Mouse (Mus musculus): ENCODE results near the gene Oat. TPM values are rescaled to one million over a fixed set of nuclear protein-coding genes. Genes with fewer than 3 reads are reported as not detected.

Oat gene
- 214 and 233 TPM in 2 replicates for polyA plus RNA-seq (2015; fragmentation: Nextera tagmentation; extraction: Ambion mirVana)

- Histone ChIP-seq H3K9ac (replicated peaks; ENCODE audit: low read depth) (peak within 1 kb of the TSS; percentile 71), H3K27me3 (replicated peaks; ENCODE audit: insufficient read depth, low read length) (no peaks in the 10 kb centered on the region), H3K4me3 (ENCODE audit: low read depth, low read length) (peak within 1 kb of the TSS; percentile 61), H3K27ac (ENCODE audit: low read length) (peak within 1 kb of the TSS; percentile 99), H3K36me3 (ENCODE audit: insufficient read depth, low read length) (no peaks in the 10 kb centered on the region), H3K9me3 (ENCODE audit: low read length) (no peaks in the 10 kb centered on the region), H3K4me1 (ENCODE audit: insufficient read depth, low read depth, low read length) (peaks cover 7% of the 10 kb centered on the region; the same call in 1 of the 2 replicates), H3K4me2 (replicated peaks; ENCODE audit: low read depth, low read length) (peak within 1 kb of the TSS; percentile 74)
- ATAC-seq (peak; percentile 96), DNase-seq (ENCODE audit: low spot score) (peak; percentile 98)
- TF ChIP-seq EP300 (IDR thresholded peaks at IDR 0.05) (no peak), CTCF (IDR thresholded peaks at IDR 0.05) (peak; percentile 9; the same call in 1 of the 2 replicates)
- WGBS: under 1% methylated on average over 41 of the region's 49 CpGs
Observed at GRCm38 (mm10) chr7:132576116-132576650, at the start of gene Oat. TSS of gene Oat (minus strand) at chr7:132576398.

GRCm38 (mm10) chr7:132624161-132624560 lies 48.0 kb upstream of the Oat start:
- 76% methylated on average over 10 of the region's 10 CpGs for WGBS
- no peak for TF ChIP-seq EP300 (IDR thresholded peaks at IDR 0.05)
- TF ChIP-seq CTCF (IDR thresholded peaks at IDR 0.05): no peak
- H3K9me3 ChIP-seq (ENCODE audit: low read length): no peaks in the 10 kb centered on the region
- no peak overlapping the region for H3K4me2 ChIP-seq (replicated peaks; ENCODE audit: low read depth, low read length)
- no peaks in the 10 kb centered on the region for H3K27me3 ChIP-seq (replicated peaks; ENCODE audit: insufficient read depth, low read length)
- H3K9ac ChIP-seq (replicated peaks; ENCODE audit: low read depth): no peak overlapping the region
- DNase-seq (ENCODE audit: low spot score) (no peak), ATAC-seq (no peak)
- H3K27ac ChIP-seq (ENCODE audit: low read length): no peak overlapping the region
- H3K36me3 ChIP-seq (ENCODE audit: insufficient read depth, low read length): no peaks in the 10 kb centered on the region
- no peak overlapping the region for H3K4me3 ChIP-seq (ENCODE audit: low read depth, low read length)
- H3K4me1 ChIP-seq (ENCODE audit: insufficient read depth, low read depth, low read length): no peaks in the 10 kb centered on the region

DNA sequence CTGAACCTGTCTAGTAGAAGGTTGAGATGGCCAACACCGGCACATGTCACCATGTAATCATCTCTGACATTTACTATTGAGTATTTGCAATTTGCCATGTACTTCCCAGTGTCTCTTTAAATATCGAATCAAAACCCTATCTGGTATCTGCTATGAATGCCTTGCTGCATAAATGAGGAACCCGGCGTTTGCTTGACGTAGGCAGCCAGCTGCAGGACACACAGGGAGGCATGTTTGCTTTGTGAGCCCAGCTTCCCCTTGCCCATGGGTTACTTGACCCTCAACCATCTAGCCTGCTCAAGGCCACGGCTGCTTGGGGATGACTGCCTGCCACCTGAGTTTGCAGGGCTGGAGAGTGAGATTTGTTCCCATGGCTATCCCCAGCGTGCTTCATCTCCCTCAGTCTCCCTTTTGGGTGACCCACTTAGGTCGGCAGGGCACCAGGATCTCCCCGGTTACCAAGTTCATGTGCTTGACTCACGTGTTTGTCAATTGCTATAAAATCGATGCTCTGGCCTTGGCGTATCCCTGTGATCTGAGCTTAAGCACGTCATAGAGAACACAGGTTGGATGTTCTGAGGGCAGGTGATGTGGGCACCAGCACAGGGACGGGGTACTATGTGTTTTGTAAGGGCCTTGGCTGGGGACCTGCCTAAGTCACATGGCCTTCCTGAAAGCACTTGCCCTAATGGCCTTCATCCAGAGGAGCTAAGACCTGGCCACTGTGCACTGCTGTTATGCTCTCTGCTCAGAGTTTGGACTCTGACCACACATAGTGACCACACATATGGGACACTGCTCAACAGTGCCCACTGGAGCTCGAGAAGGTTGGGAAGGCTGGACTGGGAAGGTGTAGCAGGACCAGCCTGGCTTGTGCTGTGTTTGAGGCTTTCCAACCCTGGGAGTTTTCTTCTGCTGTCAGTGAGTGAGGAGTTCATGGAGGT lies 44.0 kb upstream of the Oat start:
- WGBS: 82% methylated on average over 15 of the region's 15 CpGs
- Histone ChIP-seq H3K9me3 (ENCODE audit: low read length) (no peaks in the 10 kb centered on the region), H3K36me3 (ENCODE audit: insufficient read depth, low read length) (no peaks in the 10 kb centered on the region), H3K27me3 (replicated peaks; ENCODE audit: insufficient read depth, low read length) (no peaks in the 10 kb centered on the region), H3K9ac (replicated peaks; ENCODE audit: low read depth) (no peak overlapping the region), H3K4me2 (replicated peaks; ENCODE audit: low read depth, low read length) (no peak overlapping the region), H3K4me1 (ENCODE audit: insufficient read depth, low read depth, low read length) (no peaks in the 10 kb centered on the region), H3K27ac (ENCODE audit: low read length) (no peak overlapping the region), H3K4me3 (ENCODE audit: low read depth, low read length) (no peak overlapping the region)
- TF ChIP-seq CTCF (IDR thresholded peaks at IDR 0.05) (no peak), EP300 (IDR thresholded peaks at IDR 0.05) (no peak)
- ATAC-seq (no peak), DNase-seq (ENCODE audit: low spot score) (no peak)

GRCm38 (mm10) chr7:132619549-132619948 lies 43.4 kb upstream of the Oat start:
- Histone ChIP-seq H3K9ac (replicated peaks; ENCODE audit: low read depth) (no peak overlapping the region), H3K4me3 (ENCODE audit: low read depth, low read length) (no peak overlapping the region), H3K27me3 (replicated peaks; ENCODE audit: insufficient read depth, low read length) (no peaks in the 10 kb centered on the region), H3K36me3 (ENCODE audit: insufficient read depth, low read length) (no peaks in the 10 kb centered on the region), H3K4me2 (replicated peaks; ENCODE audit: low read depth, low read length) (no peak overlapping the region), H3K4me1 (ENCODE audit: insufficient read depth, low read depth, low read length) (no peaks in the 10 kb centered on the region), H3K27ac (ENCODE audit: low read length) (no peak overlapping the region), H3K9me3 (ENCODE audit: low read length) (no peaks in the 10 kb centered on the region)
- ATAC-seq: no peak
- no peak for TF ChIP-seq CTCF (IDR thresholded peaks at IDR 0.05)
- DNase-seq (ENCODE audit: low spot score): no peak
- WGBS: 93% methylated on average over 8 of the region's 8 CpGs

DNA sequence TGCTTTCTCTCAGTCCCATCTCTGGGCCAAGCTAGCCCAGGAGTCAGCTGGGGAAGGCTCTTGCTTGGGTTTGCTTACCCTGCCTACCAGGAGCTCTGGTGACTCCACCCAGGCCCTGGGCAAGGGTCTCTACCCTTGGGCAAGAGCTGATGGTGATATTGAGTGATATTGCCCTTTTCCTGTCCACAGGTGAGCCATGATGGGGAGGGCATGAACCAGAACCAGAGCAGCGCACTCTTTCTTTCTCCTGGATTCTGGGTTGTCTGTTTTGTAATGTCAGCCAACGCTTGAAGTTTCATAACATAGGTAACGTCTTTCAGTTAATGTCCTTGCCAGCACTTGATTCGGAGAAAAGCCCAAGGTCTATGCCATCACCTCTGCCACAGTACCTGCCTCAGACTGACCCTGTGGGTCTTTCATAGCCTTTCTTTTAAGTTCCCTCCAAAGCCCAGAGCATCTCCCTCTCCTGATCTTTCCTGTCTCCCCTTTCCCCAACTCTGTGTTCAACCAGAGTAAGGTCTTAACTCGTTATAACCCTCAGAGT lies 40.9 kb upstream of the Oat start:
- DNase-seq (ENCODE audit: low spot score) (no peak), ATAC-seq (no peak)
- no peak for TF ChIP-seq CTCF (IDR thresholded peaks at IDR 0.05)
- TF ChIP-seq EP300 (IDR thresholded peaks at IDR 0.05): no peak
- no peaks in the 10 kb centered on the region for H3K36me3 ChIP-seq (ENCODE audit: insufficient read depth, low read length)
- no peak overlapping the region for H3K4me3 ChIP-seq (ENCODE audit: low read depth, low read length)
- H3K27ac ChIP-seq (ENCODE audit: low read length): no peak overlapping the region
- no peaks in the 10 kb centered on the region for H3K4me1 ChIP-seq (ENCODE audit: insufficient read depth, low read depth, low read length)
- no peaks in the 10 kb centered on the region for H3K9me3 ChIP-seq (ENCODE audit: low read length)
- WGBS: 87% methylated on average over 5 of the region's 5 CpGs
- no peaks in the 10 kb centered on the region for H3K27me3 ChIP-seq (replicated peaks; ENCODE audit: insufficient read depth, low read length)
- H3K4me2 ChIP-seq (replicated peaks; ENCODE audit: low read depth, low read length): no peak overlapping the region
- H3K9ac ChIP-seq (replicated peaks; ENCODE audit: low read depth): no peak overlapping the region

DNA sequence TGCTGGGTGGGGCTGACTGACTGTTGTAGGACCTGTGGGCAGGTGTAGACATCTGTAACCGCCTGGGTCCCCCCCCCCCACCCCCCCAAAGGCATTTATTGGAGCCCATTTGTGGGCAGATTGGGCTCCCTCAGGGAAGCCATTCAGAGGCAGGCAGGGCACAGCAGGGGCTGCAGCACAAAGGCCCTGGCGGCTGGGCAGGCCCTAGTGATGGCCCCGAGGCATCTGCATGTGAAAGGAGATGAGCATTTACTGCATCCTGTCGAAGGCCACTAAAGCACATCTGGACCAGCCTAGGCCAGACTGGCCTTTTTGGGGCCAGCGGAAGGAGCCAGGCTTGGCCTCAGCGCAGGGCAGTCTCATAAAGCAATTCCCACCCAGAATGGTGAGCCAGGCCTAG lies 40.2 kb upstream of the Oat start:
- DNase-seq (ENCODE audit: low spot score) (no peak), ATAC-seq (no peak)
- H3K4me2 ChIP-seq (replicated peaks; ENCODE audit: low read depth, low read length): no peak overlapping the region
- H3K36me3 ChIP-seq (ENCODE audit: insufficient read depth, low read length): no peaks in the 10 kb centered on the region
- H3K4me3 ChIP-seq (ENCODE audit: low read depth, low read length): no peak overlapping the region
- H3K4me1 ChIP-seq (ENCODE audit: insufficient read depth, low read depth, low read length): no peaks in the 10 kb centered on the region
- 68% methylated on average over 6 of the region's 6 CpGs for WGBS
- no peak for TF ChIP-seq CTCF (IDR thresholded peaks at IDR 0.05)
- no peak for TF ChIP-seq EP300 (IDR thresholded peaks at IDR 0.05)
- no peaks in the 10 kb centered on the region for H3K27me3 ChIP-seq (replicated peaks; ENCODE audit: insufficient read depth, low read length)
- H3K9me3 ChIP-seq (ENCODE audit: low read length): no peaks in the 10 kb centered on the region
- no peak overlapping the region for H3K27ac ChIP-seq (ENCODE audit: low read length)
- H3K9ac ChIP-seq (replicated peaks; ENCODE audit: low read depth): no peak overlapping the region

Measured in lung, postnatal 0 days (tissue).